Mouse (Mus musculus) embryonic facial prominence, embryonic 14.5 days (tissue): ENCODE results near the gene Acaca. TPM values are rescaled to one million over a fixed set of nuclear protein-coding genes. Genes with fewer than 3 reads are reported as not detected.

Source experiments
- ATAC-seq: fragments of 200-750 bp; cut with Nextera tagmentation; 2 replicates; pipeline ENCODE4 v1.8.0; 2017; ENCODE audit warnings: low read depth, moderate number of reproducible peaks, moderate TSS enrichment
- DNase-seq: peaks from one replicate; pipeline ENCODE4 v3.0.0-alpha.2; 2015; ENCODE audit warnings: low spot score
- H3K27ac ChIP-seq: fragments of 300-500 bp; sonication (generic); replicated peaks from 2 replicates; pipeline ENCODE4 v1.5.1; 2014; ENCODE audit warnings: low read depth, mild to moderate bottlenecking, low read length, moderate library complexity
- H3K27me3 ChIP-seq: fragments of 300-500 bp; sonication (generic); replicated peaks from 2 replicates; pipeline ENCODE4 v1.6.1; 2014; ENCODE audit warnings: low read length; ENCODE audit not compliant: control insufficient read depth, insufficient read depth
- H3K36me3 ChIP-seq: fragments of 300-500 bp; sonication (generic); 2 replicates; pipeline ENCODE4 v1.6.1; 2014; ENCODE audit warnings: low read length, mixed read lengths; ENCODE audit not compliant: control insufficient read depth, insufficient read depth
- H3K4me1 ChIP-seq: fragments of 300-500 bp; sonication (generic); 2 replicates; pipeline ENCODE4 v1.6.1; 2014; ENCODE audit warnings: antibody characterized with exemption, low read length; ENCODE audit not compliant: control insufficient read depth, insufficient read depth
- H3K4me2 ChIP-seq: fragments of 300-500 bp; sonication (generic); 2 replicates; pipeline ENCODE4 v1.6.1; 2014; ENCODE audit warnings: low read depth, mild to moderate bottlenecking, low read length, moderate library complexity, mixed read lengths
- H3K4me3 ChIP-seq: fragments of 300-500 bp; sonication (generic); 2 replicates; pipeline ENCODE4 v1.5.1; 2014; ENCODE audit warnings: low read depth, mild to moderate bottlenecking, low read length
- H3K9ac ChIP-seq: fragments of 300-500 bp; sonication (generic); 2 replicates; pipeline ENCODE4 v1.6.1; 2014; ENCODE audit warnings: low read depth, mild to moderate bottlenecking, low read length, moderate library complexity, mixed read lengths
- H3K9me3 ChIP-seq: fragments of 300-500 bp; sonication (generic); 2 replicates; pipeline ENCODE4 v1.6.1; 2016; ENCODE audit warnings: low read length; ENCODE audit not compliant: control insufficient read depth
- WGBS: fragments of 180-500 bp; shearing (Covaris S2); extraction: QIAGEN DNeasy Blood & Tissue Kit; methylation state at CpG from one replicate; pipeline ENCODE4 v1.1.7; 2014; 5-methylcytosine and 5-hydroxymethylcytosine counted together
- polyA plus RNA-seq: library from polyadenylated mRNA; unstranded; fragments of >200 nt; fragmentation: Nextera tagmentation; extraction: Ambion mirVana; gene quantifications from 2 replicates; pipeline ENCODE4 v1.2.1, GENCODE M21; 2014

Gene Acaca
- polyA plus RNA-seq, 1 experiment from 2014 or later, result 17.4 TPM

DNA sequence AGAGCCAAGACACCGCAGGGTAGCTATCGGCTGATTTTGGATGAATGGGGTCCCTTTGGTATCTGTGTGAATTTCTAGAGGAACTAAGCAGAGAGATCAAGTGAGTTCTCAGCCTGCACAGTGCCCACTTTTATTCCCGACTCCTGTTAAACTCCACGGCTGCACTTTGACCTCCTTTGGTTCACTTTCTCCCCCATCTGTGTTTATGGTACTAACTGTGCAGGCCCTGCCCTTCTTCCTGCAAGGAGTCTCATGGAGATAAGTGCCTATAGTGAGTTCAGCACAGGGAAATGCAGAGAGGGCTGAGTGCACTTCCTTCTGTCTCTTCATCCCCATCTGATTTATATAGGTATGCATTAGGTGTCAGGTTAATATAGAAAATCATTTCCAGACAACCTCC lies 35.1 kb downstream of the Acaca start:
- Histone ChIP-seq H3K9me3 (no peaks in the 10 kb centered on the region), H3K4me3 (no peak overlapping the region), H3K4me2 (no peak overlapping the region), H3K4me1 (no peaks in the 10 kb centered on the region), H3K27me3 (no peaks in the 10 kb centered on the region), H3K36me3 (no peaks in the 10 kb centered on the region), H3K9ac (no peak overlapping the region), H3K27ac (no peak overlapping the region)
- ATAC-seq, result no peak
- DNase-seq, result no peak
- WGBS, result 58% methylated on average over 4 of the region's 4 CpGs

DNA sequence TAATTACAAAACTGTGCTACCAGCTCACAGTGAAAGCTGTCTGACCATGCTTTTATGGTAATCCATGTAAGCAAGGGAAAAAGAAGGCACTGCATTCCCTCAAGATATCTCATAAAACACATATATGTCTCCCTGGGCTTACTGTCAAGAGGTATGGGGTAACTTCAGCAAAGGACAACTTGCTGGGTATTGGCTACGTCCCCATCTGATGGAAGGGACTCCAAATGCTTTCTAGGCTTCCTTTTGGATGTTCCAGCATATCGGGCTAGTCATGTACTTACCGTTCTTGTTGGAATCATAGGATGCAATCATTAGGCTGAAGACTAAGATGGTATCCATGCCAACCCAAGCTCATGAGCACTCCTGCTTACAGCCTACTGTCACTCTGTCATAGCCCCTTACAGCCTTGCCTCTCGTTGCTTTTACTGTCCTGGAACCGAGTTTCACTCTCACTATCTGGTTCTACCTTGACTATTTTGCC lies 37.6 kb downstream of the Acaca start, which contains the start of gene Gm11437:
Gene Gm11437 (minus strand): TSS at position 431 of the 481 bp plus-strand sequence.
- ATAC-seq, result no peak
- Histone ChIP-seq H3K4me3 (no peak within 1 kb of the TSS), H3K9ac (no peak within 1 kb of the TSS), H3K36me3 (no peaks in the 10 kb centered on the region), H3K27ac (no peak within 1 kb of the TSS), H3K9me3 (no peaks in the 10 kb centered on the region), H3K4me2 (no peak within 1 kb of the TSS), H3K4me1 (no peaks in the 10 kb centered on the region), H3K27me3 (no peaks in the 10 kb centered on the region)
- no peak for DNase-seq
- 82% methylated on average over 5 of the region's 5 CpGs for WGBS

DNA sequence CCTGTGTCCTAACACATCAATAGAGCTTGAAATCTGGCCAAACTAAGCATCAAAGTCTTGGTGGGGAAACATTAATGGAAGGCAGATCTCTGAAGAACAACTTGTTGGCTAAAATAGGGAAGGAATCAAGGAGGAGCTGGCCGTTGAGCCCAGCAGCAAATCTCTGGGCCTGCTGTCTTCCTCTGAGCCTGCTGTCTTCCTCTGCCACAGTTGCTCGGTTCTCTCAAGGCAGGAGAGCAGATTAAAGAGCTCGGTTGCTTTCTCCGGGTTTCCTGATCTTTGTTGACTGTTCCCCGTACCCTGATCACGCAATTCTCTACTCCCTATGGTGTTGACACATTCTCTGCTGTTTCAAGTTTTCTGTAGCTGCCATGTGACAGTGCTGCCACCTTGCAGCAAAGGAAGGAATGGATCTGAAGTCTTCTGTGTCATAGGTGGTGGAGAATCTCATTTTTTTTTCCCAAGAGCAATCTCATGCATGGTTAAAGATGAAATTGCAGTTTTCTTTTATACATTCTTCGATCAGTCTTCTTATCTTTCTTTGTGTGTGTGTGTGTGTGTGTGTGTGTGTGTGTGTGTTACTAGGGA lies 39.3 kb downstream of the Acaca start:
- no peak overlapping the region for H3K9ac ChIP-seq
- DNase-seq (peak; percentile 38), ATAC-seq (no peak)
- no peaks in the 10 kb centered on the region for H3K9me3 ChIP-seq
- H3K4me1 ChIP-seq, result no peaks in the 10 kb centered on the region
- no peaks in the 10 kb centered on the region for H3K27me3 ChIP-seq
- H3K4me3 ChIP-seq, result no peak overlapping the region
- H3K27ac ChIP-seq, result no peak overlapping the region
- no peak overlapping the region for H3K4me2 ChIP-seq
- H3K36me3 ChIP-seq, result no peaks in the 10 kb centered on the region
- 24% methylated on average over 7 of the region's 7 CpGs for WGBS

DNA sequence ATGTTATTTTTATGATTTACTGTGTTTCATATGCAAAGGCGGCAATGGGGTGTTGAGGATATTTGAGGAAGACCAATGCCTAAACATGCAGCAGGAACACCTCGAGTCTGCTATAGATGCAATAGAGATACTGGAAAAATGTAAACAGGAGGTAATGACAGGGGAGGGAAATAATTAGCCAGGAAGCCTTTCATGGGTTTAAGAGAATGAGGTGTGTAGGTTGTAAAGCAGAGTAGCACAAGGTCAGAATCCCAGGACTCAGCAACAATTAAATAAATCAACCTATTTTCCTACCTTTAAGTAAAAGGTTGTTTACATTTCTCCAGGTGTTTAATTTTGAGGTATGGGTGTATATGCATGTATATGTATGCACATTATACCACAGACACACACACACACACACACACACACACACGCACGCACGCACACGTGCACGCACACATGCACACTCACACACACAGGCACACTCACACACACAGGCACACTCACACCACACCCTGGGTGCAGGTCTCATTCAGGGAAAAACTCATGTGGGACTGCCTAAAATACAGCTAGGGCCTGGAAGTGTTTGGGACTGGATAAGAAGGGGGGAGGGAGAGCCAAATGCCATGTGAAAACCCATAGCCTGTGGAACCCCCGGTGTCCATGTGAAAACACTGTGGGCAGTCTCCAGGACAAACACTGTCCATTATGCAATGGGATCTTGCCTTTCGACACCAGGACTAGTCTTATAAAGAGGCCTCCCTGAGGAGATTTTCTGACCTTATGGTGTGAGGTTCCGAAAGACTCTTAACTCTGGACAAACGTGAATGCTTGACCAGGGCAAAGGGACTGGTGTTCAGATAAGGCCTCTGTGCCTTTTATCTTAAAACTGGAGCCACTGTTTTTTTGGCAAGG lies 43.3 kb downstream of the Acaca start:
- Histone ChIP-seq H3K27ac (no peak overlapping the region), H3K27me3 (no peaks in the 10 kb centered on the region), H3K36me3 (no peaks in the 10 kb centered on the region), H3K4me3 (no peak overlapping the region), H3K4me1 (no peaks in the 10 kb centered on the region), H3K4me2 (no peak overlapping the region), H3K9me3 (no peaks in the 10 kb centered on the region), H3K9ac (no peak overlapping the region)
- ATAC-seq, result no peak
- 71% methylated on average over 11 of the region's 11 CpGs for WGBS
- no peak for DNase-seq

DNA sequence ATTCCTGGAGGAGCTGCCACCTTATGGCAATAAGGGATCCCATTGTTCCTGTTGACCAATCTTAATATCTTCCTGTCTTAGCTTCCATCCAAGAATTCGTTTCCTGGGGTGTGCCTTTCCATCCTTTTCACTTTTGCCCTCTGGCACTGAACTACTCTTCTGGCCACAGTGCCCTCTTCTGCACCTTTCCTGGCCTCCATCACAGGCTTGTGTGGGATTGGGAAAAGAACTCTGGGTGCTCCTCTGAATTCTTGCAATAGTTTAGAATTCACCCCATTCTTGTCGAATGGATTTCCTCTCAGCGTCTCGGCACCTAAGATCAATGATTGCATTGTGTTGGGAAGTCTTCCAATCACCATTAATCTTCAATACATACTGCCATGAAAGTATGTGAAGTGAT lies 49.1 kb downstream of the Acaca start:
- 25% methylated on average over 4 of the region's 4 CpGs for WGBS
- no peaks in the 10 kb centered on the region for H3K36me3 ChIP-seq
- H3K27me3 ChIP-seq, result no peaks in the 10 kb centered on the region
- peaks cover 18% of the 10 kb centered on the region for H3K4me1 ChIP-seq
- ATAC-seq (no peak), DNase-seq (no peak)
- no peaks in the 10 kb centered on the region for H3K9me3 ChIP-seq
- peak overlapping the region; percentile 74 for H3K4me2 ChIP-seq
- peak overlapping the region; percentile 64 for H3K4me3 ChIP-seq
- peak overlapping the region; percentile 80; the same call in 1 of the 2 replicates for H3K9ac ChIP-seq
- H3K27ac ChIP-seq, result peak overlapping the region; percentile 87; the same call in 1 of the 2 replicates

DNA sequence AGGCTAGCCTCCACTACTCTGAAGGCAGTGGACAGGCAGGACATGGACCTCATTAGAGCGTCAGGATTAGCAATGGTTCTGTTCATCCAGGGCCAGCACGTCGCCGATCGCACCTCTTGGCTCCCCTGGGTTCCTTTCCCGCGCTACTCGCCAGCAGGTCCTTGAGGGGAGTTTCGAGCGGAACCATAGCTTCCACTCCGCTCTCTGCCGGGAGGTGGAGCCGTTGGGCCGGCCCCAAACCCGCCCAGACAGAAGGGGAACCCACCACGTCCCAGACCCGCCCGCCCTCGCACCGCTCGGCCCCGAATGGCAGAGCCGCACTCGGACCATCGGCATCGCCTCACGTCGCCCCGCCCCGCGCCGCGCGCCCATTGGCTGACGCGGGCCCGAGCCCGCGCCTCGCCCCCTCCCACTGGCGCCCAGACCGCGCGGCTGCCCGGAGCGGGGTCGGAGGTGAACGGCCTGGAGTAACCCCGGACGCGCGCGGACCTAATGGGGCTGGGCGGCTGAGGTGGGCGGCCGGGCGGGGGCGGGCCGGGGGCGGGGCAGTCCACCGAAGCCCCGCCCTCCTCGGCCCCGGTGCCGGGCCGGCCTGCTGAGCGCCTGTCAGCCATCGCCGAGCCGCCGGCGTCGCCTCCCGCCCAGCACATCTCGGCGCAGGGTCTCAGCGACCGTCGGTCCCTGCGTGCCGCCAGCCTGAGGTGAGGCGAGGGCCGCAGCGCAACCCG lies 49.9 kb downstream of the Acaca start:
- H3K9me3 ChIP-seq, result no peaks in the 10 kb centered on the region
- DNase-seq (peak; percentile 97), ATAC-seq (peak; percentile 97)
- peak overlapping the region; percentile 74 for H3K4me2 ChIP-seq
- H3K36me3 ChIP-seq, result no peaks in the 10 kb centered on the region
- H3K27ac ChIP-seq, result peak overlapping the region; percentile 87
- peak overlapping the region; percentile 64 for H3K4me3 ChIP-seq
- peak overlapping the region; percentile 80 for H3K9ac ChIP-seq
- WGBS, result 0% methylated on average over 19 of the region's 85 CpGs
- H3K4me1 ChIP-seq, result peaks cover 18% of the 10 kb centered on the region
- no peaks in the 10 kb centered on the region for H3K27me3 ChIP-seq

DNA sequence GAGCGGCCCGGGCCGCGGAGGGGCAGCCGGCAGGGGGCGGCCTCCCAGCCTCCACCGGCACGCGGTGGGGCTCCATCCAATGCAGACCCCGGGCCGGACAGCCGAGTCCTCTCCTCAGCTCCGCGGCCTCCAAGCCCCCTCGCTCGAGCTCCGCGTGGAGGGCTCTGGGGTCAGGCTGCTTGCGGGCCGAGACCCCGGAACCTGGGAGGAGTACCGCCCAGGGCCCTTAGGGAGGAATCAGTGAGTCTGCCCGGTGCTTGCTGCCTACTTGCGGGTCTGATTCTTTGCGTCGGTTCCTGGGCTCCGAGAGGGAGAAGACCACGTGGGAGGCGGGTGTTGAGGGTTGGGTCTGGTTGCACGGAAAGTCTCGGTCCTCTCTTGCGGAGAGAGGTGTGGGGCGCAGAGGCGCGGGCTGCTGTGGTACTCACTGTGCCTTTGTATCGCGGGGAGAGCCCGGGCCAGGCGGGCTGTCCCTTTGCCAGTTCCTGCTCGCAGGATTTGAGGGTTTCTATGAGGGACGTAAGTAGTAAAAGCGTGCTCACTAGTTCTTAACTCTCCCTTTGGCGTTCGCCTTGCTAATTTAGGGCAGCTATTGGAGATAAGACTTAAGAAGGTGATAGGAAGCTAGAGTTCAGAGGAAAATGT lies 50.6 kb downstream of the Acaca start:
- DNase-seq, result peak; percentile 86

DNA sequence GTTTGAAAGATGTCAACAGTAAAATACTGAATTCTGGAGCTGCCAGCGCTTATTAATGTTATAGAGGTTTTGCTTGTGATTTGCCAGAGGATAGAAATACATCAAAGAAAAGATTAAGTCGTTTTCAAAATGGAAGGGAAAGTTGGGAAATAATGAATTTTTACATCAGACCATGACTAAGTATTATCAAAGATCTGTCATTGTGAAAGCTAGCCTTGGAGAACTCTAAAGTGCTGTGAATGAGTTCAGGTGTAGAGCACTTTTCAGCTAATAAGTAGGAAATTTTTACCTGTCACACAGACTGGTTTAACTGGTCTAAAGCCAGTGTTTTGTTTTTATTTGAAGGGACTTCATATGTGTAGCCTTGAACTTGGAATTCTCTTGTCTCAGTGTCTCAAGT lies 51.8 kb downstream of the Acaca start:
- 57% methylated on average over 2 of the region's 2 CpGs for WGBS
- no peaks in the 10 kb centered on the region for H3K27me3 ChIP-seq
- H3K27ac ChIP-seq, result no peak overlapping the region
- no peaks in the 10 kb centered on the region for H3K36me3 ChIP-seq
- H3K4me1 ChIP-seq, result peaks cover 18% of the 10 kb centered on the region
- H3K9me3 ChIP-seq, result no peaks in the 10 kb centered on the region
- no peak for ATAC-seq
- no peak for DNase-seq
- peak overlapping the region; percentile 74 for H3K4me2 ChIP-seq
- peak overlapping the region; percentile 80; the same call in 1 of the 2 replicates for H3K9ac ChIP-seq
- H3K4me3 ChIP-seq, result peak overlapping the region; percentile 64

More for the DNA sequence above, 50.6 kb downstream of the Acaca start:
- ATAC-seq, result peak; percentile 39
- H3K9me3 ChIP-seq, result no peaks in the 10 kb centered on the region
- peaks cover 18% of the 10 kb centered on the region for H3K4me1 ChIP-seq
- under 1% methylated on average over 28 of the region's 44 CpGs for WGBS
- peak overlapping the region; percentile 74 for H3K4me2 ChIP-seq
- H3K27ac ChIP-seq, result peak overlapping the region; percentile 87
- H3K4me3 ChIP-seq, result peak overlapping the region; percentile 64
- H3K27me3 ChIP-seq, result no peaks in the 10 kb centered on the region
- peak overlapping the region; percentile 80 for H3K9ac ChIP-seq
- no peaks in the 10 kb centered on the region for H3K36me3 ChIP-seq
